Mouse (Mus musculus): ENCODE measurements around the gene Vmn2r2.

Vmn2r2 gene

GRCm38 (mm10) chr3:64141878-64142508 is at the start of gene Vmn2r2:
Gene Vmn2r2 (minus strand): TSS chr3:64141928.
- no peak for DNase-seq (ENCODE audit: extremely low read depth, low read depth, low spot score)

DNA sequence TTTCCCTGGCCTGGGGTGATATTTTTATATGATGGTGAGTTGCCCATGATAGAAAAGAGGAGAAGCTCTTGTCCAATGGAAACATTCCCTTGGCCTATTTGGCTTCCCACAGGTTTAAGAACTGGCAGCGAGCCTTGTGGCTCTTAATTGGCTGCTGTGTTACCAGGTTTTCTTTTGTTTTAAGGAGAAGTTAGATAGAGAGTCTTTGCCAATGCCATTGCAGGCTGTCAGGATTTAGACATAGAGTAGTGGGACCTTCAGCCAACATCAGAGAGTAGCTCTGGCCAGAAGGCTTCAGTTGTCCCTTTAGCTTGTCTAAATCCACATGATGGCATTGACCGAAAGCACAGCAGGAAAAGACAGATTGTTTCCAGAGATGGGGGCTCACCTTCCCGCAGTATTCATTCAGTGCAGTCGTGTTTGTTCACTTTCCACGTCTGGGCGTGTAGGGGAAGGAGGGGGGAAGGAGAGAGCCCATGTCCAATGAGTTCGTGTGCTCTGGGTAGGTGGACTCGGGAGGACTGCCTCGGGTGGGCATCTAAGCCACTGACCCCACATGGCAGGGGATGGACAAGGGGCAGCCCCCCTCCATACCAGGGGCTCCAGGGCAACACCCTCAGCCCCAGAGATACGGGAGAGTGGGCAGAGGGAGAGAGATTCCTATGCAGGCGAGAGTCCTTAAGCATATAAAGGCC is 28.2 kb downstream of the Vmn2r2 start:
- no peak for DNase-seq (ENCODE audit: extremely low read depth, low read depth, low spot score)

DNA sequence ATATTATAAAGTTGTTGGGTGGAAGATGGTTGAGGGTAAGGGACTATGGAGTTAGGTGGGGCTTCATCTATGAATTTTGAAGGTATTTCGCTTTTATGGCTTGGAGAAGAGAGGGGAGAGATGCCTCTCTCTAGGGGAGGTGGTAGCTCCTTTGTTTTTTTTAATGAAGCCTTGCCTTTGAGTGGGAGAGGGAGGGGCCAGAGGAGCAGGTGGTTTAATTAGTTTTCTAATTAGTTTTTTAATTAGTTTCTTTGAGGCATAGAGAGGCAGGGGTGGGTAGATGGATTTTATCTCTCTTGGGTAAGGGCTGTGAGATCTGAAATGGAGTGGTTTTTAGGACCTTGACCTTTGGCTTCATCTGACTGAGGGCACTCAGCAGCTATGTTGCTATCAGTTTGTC is 29.0 kb downstream of the Vmn2r2 start:
- no peak for DNase-seq (ENCODE audit: extremely low read depth, low read depth, low spot score)

DNA sequence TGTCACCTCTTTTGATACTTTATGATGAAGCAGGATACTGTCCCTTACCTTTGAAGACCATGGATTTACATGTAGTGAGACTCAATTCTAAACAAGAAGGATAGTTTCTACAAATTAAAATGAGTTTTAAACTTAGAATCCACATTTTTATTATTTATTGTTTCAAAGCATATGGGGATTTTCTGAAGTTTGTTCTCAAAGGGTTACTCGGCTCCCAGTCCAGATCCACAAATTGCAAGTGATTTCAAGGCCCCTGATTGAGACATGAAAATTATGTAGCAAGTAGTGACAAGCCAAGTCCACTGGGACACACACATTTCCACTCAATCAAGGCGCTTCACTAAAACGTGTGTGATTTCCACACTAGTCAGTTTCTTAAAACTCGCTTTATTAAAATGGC is 60.5 kb downstream of the Vmn2r2 start, which contains the start of gene Vmn2r1:
Gene Vmn2r1, plus strand, starts transcription at position 301 of the 400 bp plus-strand sequence.
- no peak for DNase-seq (ENCODE audit: extremely low read depth, low read depth, low spot score)

Measured in fat pad, adult 2 months (tissue).